Mouse (Mus musculus) layer of hippocampus, adult 8-10 months (tissue): ENCODE measurements around the gene Slc39a11. TPM values are rescaled to one million over a fixed set of nuclear protein-coding genes. Genes with fewer than 3 reads are reported as not detected.
"Not testable (repeated sequence)": the region's sequence is repeated elsewhere in the genome, so short reads cannot be mapped to it uniquely, and the experiment has no call there.

Source experiments
- DNase-seq, 2 experiments: peaks; one replicate each; pipeline ENCODE4 v3.0.0; 2022; ENCODE audit warnings: low spot score in 2 of 2
- total RNA-seq, 4 experiments: library from RNA; stranded (reverse); gene quantifications; 2 replicates each; pipeline ENCODE4 v1.2.4; 2022

The Slc39a11 gene
- total RNA-seq, 4 experiments from 2014 or later: 20.2 to 24.3 (median 23.4) TPM

- DNase-seq: no peak
Observed at GRCm38 (mm10) chr11:113667704-113668103, 17.8 kb upstream of the Slc39a11 start.

- no peak for DNase-seq
Observed at GRCm38 (mm10) chr11:113667122-113667521, 17.2 kb upstream of the Slc39a11 start.

DNA sequence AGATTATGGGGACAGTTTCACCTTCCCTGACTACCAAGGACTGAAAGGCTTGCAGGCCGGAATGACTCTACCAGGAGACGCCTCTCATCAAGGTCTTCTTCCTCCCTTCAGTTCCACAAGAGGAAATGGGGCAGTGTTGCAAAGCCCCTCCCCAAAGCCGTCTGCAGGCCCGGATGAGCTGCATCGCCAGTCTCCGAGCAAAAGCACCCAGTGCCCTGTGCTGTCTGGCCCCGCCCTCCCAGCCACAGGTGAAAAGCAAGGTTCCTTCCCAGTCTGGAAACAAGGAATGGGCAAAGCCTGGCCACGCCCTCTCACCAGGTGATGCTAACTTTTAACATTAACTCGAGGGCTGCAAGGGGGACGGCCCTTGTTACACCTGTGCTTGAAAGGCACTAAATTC is 16.8 kb upstream of the Slc39a11 start:
- no peak for DNase-seq

GRCm38 (mm10) chr11:113666205-113666604 is 16.3 kb upstream of the Slc39a11 start:
- DNase-seq: no peak

GRCm38 (mm10) chr11:113664279-113664678 is 14.4 kb upstream of the Slc39a11 start:
- DNase-seq: no peak

DNA sequence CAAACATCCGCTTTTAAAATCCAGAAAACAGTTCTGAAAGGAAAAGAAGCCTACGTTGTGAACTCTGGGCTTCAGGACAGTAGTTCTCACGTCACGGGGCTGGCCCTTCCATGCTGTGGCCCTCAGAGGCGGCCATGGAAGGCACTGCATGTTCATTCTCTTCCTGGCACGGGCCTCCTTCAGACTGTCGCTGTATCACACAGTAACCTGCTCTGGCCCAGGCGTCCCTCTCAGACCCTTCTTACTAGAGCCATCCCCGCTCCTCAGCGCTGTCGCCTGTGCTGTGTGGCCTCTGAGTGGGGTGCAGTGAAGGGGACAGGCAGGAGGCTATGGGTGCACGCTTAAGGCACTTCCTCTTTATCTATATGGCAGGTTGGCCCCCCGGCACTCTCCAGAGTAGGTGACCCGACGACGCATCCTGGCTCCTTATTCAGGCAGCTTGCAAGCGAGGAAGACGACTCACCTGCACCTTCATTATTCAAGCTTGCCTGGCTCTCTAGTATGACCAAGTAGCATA is 12.0 kb upstream of the Slc39a11 start:
- no peak for DNase-seq

DNA sequence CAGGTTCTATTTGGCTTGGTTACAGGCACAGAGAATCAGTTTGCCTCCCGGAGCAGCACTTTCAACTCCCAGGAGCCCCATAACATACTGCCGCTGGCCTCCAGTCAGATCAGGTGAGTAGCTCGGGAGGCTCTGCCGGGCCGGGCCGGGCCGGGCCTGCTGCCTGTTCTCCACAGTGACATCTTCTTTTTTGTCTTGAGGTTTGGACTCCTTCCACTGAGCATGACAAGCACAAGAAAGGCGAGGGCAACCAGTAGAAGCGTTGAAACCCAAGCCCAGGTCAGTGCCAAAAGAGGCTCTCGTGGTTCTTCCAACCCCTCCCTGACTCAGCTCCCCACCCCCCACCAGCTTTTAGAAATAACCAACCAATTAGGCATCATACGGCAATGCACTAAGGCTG is 11.1 kb upstream of the Slc39a11 start:
- DNase-seq: no peak

DNA sequence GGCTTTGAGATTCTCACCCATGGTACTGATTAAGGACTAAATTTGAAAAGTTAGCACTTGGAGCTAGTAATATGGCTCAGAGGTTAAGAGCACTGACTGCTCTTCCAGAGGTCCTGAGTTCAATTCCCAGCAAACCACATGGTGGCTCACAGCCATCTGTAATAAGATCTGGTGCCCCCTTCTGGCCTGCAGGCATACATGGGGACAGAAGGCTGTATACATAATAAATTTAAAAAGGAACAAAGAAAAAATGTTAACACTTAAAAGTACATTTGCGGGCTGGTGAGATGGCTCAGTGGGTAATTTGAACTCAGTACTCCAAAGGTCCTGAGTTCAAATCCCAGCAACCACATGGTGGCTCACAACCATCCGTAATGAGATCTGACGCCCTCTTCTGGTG is 10.3 kb upstream of the Slc39a11 start:
- DNase-seq: not testable (repeated sequence)

DNA sequence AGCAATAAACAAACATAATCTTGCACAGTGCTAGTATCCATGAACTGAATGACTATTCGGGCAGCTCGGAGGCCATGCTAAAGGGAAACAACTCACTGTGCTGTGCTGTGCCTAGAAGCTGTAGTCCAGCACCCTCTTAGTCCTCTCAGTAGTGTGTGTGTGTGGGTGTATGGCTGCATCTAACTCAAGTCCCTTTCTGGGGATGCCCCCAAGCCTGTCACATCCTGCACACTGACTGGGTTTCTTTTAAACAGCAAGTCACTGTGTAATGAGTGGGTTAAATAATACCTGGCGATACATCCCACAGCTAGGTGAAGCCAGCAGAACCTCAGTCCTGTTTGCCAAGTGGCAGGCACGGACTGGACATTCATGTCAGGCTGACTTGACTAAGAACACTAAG is 8.9 kb upstream of the Slc39a11 start:
- DNase-seq: no peak

DNA sequence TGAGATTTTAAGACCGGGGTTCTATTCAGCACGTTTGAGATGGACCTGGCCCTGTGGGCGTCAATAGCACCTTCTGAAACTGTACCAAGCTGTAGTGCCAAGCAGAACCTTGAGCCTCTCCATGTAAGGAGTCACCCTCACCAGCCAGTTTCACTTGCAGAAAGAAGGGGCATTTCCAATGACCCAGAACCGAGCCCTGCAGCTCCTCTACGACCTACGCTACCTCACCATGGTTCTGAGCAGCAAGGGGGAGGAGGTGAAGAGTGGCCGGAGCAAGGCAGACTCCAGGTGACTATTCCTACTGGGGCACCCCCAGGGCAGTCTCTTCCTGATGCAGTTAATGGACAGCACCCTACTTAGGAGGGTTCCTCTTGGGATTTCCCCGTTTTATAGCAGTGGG is 8.4 kb upstream of the Slc39a11 start:
- no peak for DNase-seq

GRCm38 (mm10) chr11:113657221-113657620 is 7.3 kb upstream of the Slc39a11 start:
- no peak for DNase-seq

GRCm38 (mm10) chr11:113656511-113656932 is 6.6 kb upstream of the Slc39a11 start:
- no peak for DNase-seq

- peak; percentile 33 to 61 for DNase-seq
Observed at GRCm38 (mm10) chr11:113654561-113655270, 4.8 kb upstream of the Slc39a11 start.

GRCm38 (mm10) chr11:113654105-113654504 is 4.2 kb upstream of the Slc39a11 start:
- no peak for DNase-seq

GRCm38 (mm10) chr11:113652516-113652915 is 2.6 kb upstream of the Slc39a11 start:
- no peak for DNase-seq

DNA sequence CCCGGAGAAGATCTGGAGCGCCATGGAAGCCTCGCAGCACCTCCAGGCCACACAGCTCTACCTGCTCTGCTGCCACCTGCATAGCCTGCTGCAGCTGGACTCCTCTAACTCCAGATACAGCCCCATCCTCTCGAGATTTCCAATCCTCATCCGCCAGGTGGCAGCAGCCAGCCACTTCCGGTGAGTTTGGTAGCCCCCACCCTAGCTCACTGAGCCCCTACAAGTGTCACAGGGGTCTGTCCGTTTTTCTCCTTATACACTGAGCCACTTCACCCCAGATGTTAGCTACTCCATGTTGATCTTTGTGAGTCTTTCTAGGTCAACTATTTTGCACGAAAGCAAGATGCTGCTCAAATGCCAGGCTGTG is 2.0 kb upstream of the Slc39a11 start:
- DNase-seq: peak in 1 of 2 experiments; percentile 35

DNA sequence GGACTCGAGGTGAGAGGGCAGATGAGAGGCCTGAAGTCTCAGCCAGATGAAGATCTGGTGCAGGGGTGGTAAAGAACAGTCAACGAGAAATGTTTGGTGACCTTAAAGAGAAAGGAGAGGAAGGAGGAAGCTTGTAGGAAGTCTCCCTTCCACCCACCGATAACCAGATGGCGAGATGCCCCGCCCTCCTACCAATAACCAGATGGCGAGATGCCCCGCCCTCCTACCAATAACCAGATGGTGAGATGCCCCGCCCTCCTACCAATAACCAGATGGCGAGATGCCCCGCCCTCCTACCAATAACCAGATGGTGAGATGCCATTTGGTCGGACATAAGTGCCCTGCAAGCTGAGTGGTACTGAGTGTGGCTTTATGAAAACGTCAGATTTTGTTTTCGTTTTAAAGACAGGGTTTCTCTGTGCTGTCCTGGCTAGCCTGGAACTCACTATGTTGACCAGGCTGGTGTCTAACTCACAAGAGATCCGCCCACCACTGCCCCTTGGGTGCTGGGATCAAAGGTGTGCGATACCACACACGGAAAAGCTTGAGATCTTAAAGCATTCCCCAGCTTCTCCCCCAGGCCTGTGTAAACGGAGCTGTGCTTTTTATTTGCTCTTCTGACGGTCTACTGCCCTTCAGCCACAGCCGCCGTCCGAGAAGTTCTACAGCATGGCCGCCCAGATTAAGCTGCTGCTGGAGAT is 1.5 kb upstream of the Slc39a11 start:
- DNase-seq: peak in 1 of 2 experiments; percentile 31

DNA sequence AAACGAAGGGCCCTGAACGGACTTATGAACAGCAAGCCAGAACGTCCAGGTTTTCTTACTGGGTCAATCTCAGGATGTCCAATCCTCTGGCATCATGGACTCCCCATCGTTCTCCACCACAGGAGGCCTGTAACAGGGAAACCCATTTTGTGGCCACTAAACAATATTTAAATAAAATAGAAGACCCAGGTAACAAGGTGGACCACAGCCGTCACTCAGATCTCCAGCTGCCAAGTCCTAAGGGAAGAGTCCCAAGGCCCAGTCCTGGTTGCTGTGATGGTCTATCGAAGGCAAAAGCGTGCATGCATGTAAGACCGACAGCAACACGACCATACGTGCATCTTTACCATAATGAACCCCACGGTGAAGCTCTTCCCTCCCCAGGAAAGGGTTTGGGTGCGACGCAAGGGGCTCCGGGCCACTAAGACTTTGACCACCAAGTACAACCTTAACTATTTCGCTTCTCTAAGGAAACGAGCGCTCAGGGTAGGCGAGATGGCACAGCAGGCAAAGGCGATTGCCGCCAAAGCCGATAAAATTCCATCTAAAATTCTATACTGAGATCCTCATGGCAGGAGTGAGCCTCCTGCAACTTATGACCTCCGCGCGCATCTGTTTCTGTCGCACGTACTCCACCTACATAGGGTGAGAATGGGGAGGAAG is 1.1 kb downstream of the Slc39a11 start, which contains the start of gene Cog1:
TSS of gene Cog1 (plus strand) at position 480 of the 663 bp plus-strand sequence.
- no peak for DNase-seq

DNA sequence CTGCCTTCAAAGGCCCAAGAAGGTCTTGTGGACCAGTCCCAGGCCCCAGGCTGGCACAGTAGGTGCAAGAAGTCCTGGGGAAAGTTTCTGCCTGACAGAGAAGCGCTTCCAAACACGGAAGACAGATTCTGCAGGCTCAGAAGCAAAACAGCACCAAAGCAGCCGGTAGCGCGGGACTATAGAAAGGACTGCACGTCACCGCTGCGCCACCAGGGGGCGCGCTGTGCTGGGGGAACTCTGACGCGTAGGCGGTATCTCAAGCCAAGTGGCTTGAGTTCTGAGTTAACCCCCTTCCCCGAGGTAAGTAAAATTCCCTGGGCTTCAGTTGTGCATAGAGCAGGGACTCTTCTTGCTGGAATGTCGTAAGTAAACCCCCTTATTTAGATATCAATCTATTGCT is 1.7 kb downstream of the Slc39a11 start:
- DNase-seq: peak; percentile 61 to 71

- DNase-seq: no peak
Observed at GRCm38 (mm10) chr11:113645181-113645580, 4.7 kb downstream of the Slc39a11 start.

DNA sequence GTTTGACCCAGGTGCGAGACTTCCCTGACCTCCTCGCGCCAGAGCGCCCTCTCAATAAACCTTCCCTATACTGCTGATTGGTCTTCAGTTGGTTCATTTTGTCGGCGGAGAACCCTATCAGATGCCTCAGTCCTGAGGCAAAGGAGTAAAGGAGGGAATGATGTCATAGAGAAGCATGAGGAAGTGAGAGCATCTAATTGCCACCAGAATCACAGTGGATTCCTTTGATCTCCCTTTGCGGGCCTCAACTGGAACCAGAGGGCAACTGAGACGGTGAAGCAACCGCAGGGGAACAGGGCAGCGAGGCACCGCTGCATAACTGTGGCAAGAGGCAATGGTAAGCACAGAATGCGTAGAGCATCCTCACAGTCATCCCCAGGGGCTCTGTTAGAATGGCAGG is 11.2 kb downstream of the Slc39a11 start:
- DNase-seq: no peak

DNA sequence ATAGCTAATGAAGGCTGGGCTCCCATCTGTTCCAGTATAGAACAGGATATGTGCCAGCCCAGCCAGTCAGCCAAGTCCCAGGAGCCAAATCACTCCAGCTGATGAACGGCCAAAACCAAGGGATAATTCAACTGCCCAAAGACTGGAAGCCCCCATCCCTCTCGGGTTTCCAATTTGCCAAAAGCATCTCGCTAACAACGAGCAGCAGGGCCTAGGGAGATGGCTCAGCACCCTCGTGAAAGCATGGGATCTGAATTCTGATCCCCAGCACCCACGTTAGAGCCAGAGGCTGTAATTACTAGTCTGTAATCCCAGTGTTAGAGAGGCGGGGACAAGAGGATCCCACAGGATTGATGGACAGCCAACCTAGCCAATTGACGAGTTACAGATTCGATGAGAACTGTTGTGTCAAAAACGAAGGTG is 15.2 kb downstream of the Slc39a11 start:
- peak in 1 of 2 experiments; percentile 36 for DNase-seq
